ENCODE assay signal across 17 mouse cellular contexts in genomic region chr10:9533283-9533682, GRCm38 (mm10).
"Had no signal": no experiment of that assay in that cellular context is flagged by ENCODE, and none has a peak within 500 bp of the region (broad histone marks: within the 10 kb centered on the region; RNA-seq: fewer than 3 reads in every experiment).

No protein-coding gene starts in this region.

- H3K9ac ChIP-seq: liver, embryonic 15.5 days; neural tube, embryonic 13.5 days; stomach, embryonic 15.5 days had no signal

- ATAC-seq: lung, postnatal 0 days had no signal

- H3K4me2 ChIP-seq: liver, embryonic 11.5 days; liver, embryonic 15.5 days; neural tube, embryonic 13.5 days; stomach, embryonic 15.5 days had no signal

- H3K27me3 ChIP-seq: liver, embryonic 15.5 days; neural tube, embryonic 13.5 days; stomach, embryonic 15.5 days had no signal

- H3K4me1 ChIP-seq: liver, embryonic 15.5 days; stomach, embryonic 15.5 days had no signal

- DNase-seq: kidney, adult 11 months; kidney, adult 9 months; kidney, postnatal 36 days; lung, adult 2 months; lung, postnatal 36 days; retina, postnatal 1 day; right cerebral cortex, postnatal 4 days; spleen, adult 18-20 months; thymus, adult 2 months; thymus, postnatal 25 days had no signal

- H3K4me3 ChIP-seq: limb, embryonic 10.5 days; liver, embryonic 15.5 days; neural tube, embryonic 13.5 days; stomach, embryonic 15.5 days had no signal

- H3K27ac ChIP-seq: kidney, postnatal 0 days; limb, embryonic 10.5 days; liver, embryonic 15.5 days; neural tube, embryonic 13.5 days; stomach, embryonic 15.5 days had no signal

- H3K36me3 ChIP-seq: limb, embryonic 10.5 days; liver, embryonic 15.5 days; neural tube, embryonic 13.5 days; stomach, embryonic 15.5 days had no signal

- H3K9me3 ChIP-seq: limb, embryonic 10.5 days; liver, embryonic 15.5 days; neural tube, embryonic 13.5 days; stomach, embryonic 15.5 days had no signal
